Mouse (Mus musculus): ENCODE data around the gene Spdye4c. TPM values are rescaled to one million over a fixed set of nuclear protein-coding genes. Genes with fewer than 3 reads are reported as not detected.

Gene Spdye4c
- polyA plus RNA-seq, 2 experiments, result not detected

GRCm38 (mm10) chr2:128601534-128601933 is 10.5 kb downstream of the Spdye4c start:
- DNase-seq (ENCODE audit: low read depth in 3 of 3, low spot score in 3 of 3), result no peak
- H3K4me1 ChIP-seq (replicated peaks; ENCODE audit: control insufficient read depth in 2 of 2, insufficient read depth in 2 of 2, low read length in 1 of 2), result no peaks in the 10 kb centered on the region
- H3K4me2 ChIP-seq (ENCODE audit: low read depth), result no peak overlapping the region
- TF ChIP-seq CTCF (IDR thresholded peaks at IDR 0.05; ENCODE audit: low read depth), result no peak
- no peak for TF ChIP-seq EP300 (IDR thresholded peaks at IDR 0.05; ENCODE audit: low read depth)
- H3K9me3 ChIP-seq (ENCODE audit: control insufficient read depth, low read length), result no peaks in the 10 kb centered on the region
- no peak overlapping the region for H3K4me3 ChIP-seq (ENCODE audit: insufficient read depth in 1 of 2, low read depth in 2 of 2, low read length in 2 of 2)
- H3K27me3 ChIP-seq (ENCODE audit: control insufficient read depth, insufficient read depth, low read length), result no peaks in the 10 kb centered on the region
- ATAC-seq (ENCODE audit: insufficient read depth), result no peak
- no peaks in the 10 kb centered on the region for H3K36me3 ChIP-seq (replicated peaks; ENCODE audit: control insufficient read depth, insufficient read depth, low read depth)
- H3K9ac ChIP-seq (replicated peaks), result no peak overlapping the region
- no peak overlapping the region for H3K27ac ChIP-seq
- 22% methylated on average over 2 of the region's 2 CpGs for WGBS (ENCODE audit: insufficient replicate concordance)

- TF ChIP-seq CTCF (IDR thresholded peaks at IDR 0.05; ENCODE audit: low read depth) (no peak), EP300 (IDR thresholded peaks at IDR 0.05; ENCODE audit: low read depth) (no peak)
- Histone ChIP-seq H3K9ac (replicated peaks) (no peak overlapping the region), H3K4me2 (ENCODE audit: low read depth) (no peak overlapping the region), H3K36me3 (replicated peaks; ENCODE audit: control insufficient read depth, insufficient read depth, low read depth) (peaks cover 20% of the 10 kb centered on the region), H3K27ac (no peak overlapping the region), H3K9me3 (ENCODE audit: control insufficient read depth, low read length) (no peaks in the 10 kb centered on the region), H3K4me1 (replicated peaks; ENCODE audit: control insufficient read depth in 2 of 2, insufficient read depth in 2 of 2, low read length in 1 of 2) (peaks cover 0 to 13% of the 10 kb centered on the region in 2 experiments; a peak in 2 of 4 replicates), H3K4me3 (ENCODE audit: insufficient read depth in 1 of 2, low read depth in 2 of 2, low read length in 2 of 2) (no peak overlapping the region), H3K27me3 (ENCODE audit: control insufficient read depth, insufficient read depth, low read length) (no peaks in the 10 kb centered on the region)
- ATAC-seq (ENCODE audit: insufficient read depth) (peak; percentile 15; the same call in 1 of the 2 replicates), DNase-seq (ENCODE audit: low read depth in 3 of 3, low spot score in 3 of 3) (peak; percentile 1 to 14 (median 7))
- 61% methylated on average over 5 of the region's 5 CpGs for WGBS (ENCODE audit: insufficient replicate concordance)
These were observed 18.3 kb downstream of the Spdye4c start for GRCm38 (mm10) chr2:128609286-128609685.

- H3K27me3 ChIP-seq (ENCODE audit: control insufficient read depth, insufficient read depth, low read length), result no peaks in the 10 kb centered on the region
- ATAC-seq (ENCODE audit: insufficient read depth) (no peak), DNase-seq (ENCODE audit: low read depth in 3 of 3, low spot score in 3 of 3) (no peak)
- H3K36me3 ChIP-seq (replicated peaks; ENCODE audit: control insufficient read depth, insufficient read depth, low read depth), result peaks cover 29% of the 10 kb centered on the region
- H3K4me2 ChIP-seq (ENCODE audit: low read depth), result no peak overlapping the region
- no peak overlapping the region for H3K9ac ChIP-seq (replicated peaks)
- WGBS (ENCODE audit: insufficient replicate concordance), result 80% methylated on average over 8 of the region's 8 CpGs
- no peaks in the 10 kb centered on the region for H3K9me3 ChIP-seq (ENCODE audit: control insufficient read depth, low read length)
- H3K4me3 ChIP-seq (ENCODE audit: insufficient read depth in 1 of 2, low read depth in 2 of 2, low read length in 2 of 2), result no peak overlapping the region
- TF ChIP-seq EP300 (IDR thresholded peaks at IDR 0.05; ENCODE audit: low read depth) (no peak), CTCF (IDR thresholded peaks at IDR 0.05; ENCODE audit: low read depth) (no peak)
- no peak overlapping the region for H3K27ac ChIP-seq
- H3K4me1 ChIP-seq (replicated peaks; ENCODE audit: control insufficient read depth in 2 of 2, insufficient read depth in 2 of 2, low read length in 1 of 2), result peaks cover 0 to 13% of the 10 kb centered on the region in 2 experiments; a peak in 2 of 4 replicates
These were observed 20.2 kb downstream of the Spdye4c start for GRCm38 (mm10) chr2:128611178-128611577.

GRCm38 (mm10) chr2:128612275-128612674 is 21.3 kb downstream of the Spdye4c start:
- Histone ChIP-seq H3K36me3 (replicated peaks; ENCODE audit: control insufficient read depth, insufficient read depth, low read depth) (peaks cover 34% of the 10 kb centered on the region), H3K27ac (no peak overlapping the region), H3K9me3 (ENCODE audit: control insufficient read depth, low read length) (no peaks in the 10 kb centered on the region), H3K4me2 (ENCODE audit: low read depth) (no peak overlapping the region), H3K27me3 (ENCODE audit: control insufficient read depth, insufficient read depth, low read length) (no peaks in the 10 kb centered on the region), H3K9ac (replicated peaks) (no peak overlapping the region), H3K4me3 (ENCODE audit: insufficient read depth in 1 of 2, low read depth in 2 of 2, low read length in 2 of 2) (no peak overlapping the region), H3K4me1 (replicated peaks; ENCODE audit: control insufficient read depth in 2 of 2, insufficient read depth in 2 of 2, low read length in 1 of 2) (peaks cover 0 to 13% of the 10 kb centered on the region in 2 experiments; a peak in 2 of 4 replicates)
- DNase-seq (ENCODE audit: low read depth in 3 of 3, low spot score in 3 of 3), result peak; percentile 28 to 32 (median 31)
- peak; percentile 80 for ATAC-seq (ENCODE audit: insufficient read depth)
- 67% methylated on average over 7 of the region's 7 CpGs for WGBS (ENCODE audit: insufficient replicate concordance)
- no peak for TF ChIP-seq CTCF (IDR thresholded peaks at IDR 0.05; ENCODE audit: low read depth)
- TF ChIP-seq EP300 (IDR thresholded peaks at IDR 0.05; ENCODE audit: low read depth), result no peak

- ATAC-seq (ENCODE audit: insufficient read depth), result no peak
- Histone ChIP-seq H3K9me3 (ENCODE audit: control insufficient read depth, low read length) (no peaks in the 10 kb centered on the region), H3K4me2 (ENCODE audit: low read depth) (no peak overlapping the region), H3K27ac (no peak overlapping the region), H3K9ac (replicated peaks) (no peak overlapping the region), H3K27me3 (ENCODE audit: control insufficient read depth, insufficient read depth, low read length) (no peaks in the 10 kb centered on the region), H3K4me3 (ENCODE audit: insufficient read depth in 1 of 2, low read depth in 2 of 2, low read length in 2 of 2) (no peak overlapping the region), H3K36me3 (replicated peaks; ENCODE audit: control insufficient read depth, insufficient read depth, low read depth) (peaks cover 44% of the 10 kb centered on the region), H3K4me1 (replicated peaks; ENCODE audit: control insufficient read depth in 2 of 2, insufficient read depth in 2 of 2, low read length in 1 of 2) (peaks cover 0 to 13% of the 10 kb centered on the region in 2 experiments; a peak in 2 of 4 replicates)
- no peak for TF ChIP-seq CTCF (IDR thresholded peaks at IDR 0.05; ENCODE audit: low read depth)
- TF ChIP-seq EP300 (IDR thresholded peaks at IDR 0.05; ENCODE audit: low read depth), result no peak
- WGBS (ENCODE audit: insufficient replicate concordance), result 49% methylated on average over 5 of the region's 5 CpGs
- no peak for DNase-seq (ENCODE audit: low read depth in 3 of 3, low spot score in 3 of 3)
These were observed 22.4 kb downstream of the Spdye4c start for GRCm38 (mm10) chr2:128613365-128613764.
